Mouse (Mus musculus): ENCODE results near the gene Tmem97. TPM values are rescaled to one million over a fixed set of nuclear protein-coding genes. Genes with fewer than 3 reads are reported as not detected.
A peak's percentile ranks its signal among the peaks of the same experiment; 100 is the strongest.

Gene Tmem97
- polyA plus RNA-seq, 1 experiment from 2014 or later: 51.7 TPM

DNA sequence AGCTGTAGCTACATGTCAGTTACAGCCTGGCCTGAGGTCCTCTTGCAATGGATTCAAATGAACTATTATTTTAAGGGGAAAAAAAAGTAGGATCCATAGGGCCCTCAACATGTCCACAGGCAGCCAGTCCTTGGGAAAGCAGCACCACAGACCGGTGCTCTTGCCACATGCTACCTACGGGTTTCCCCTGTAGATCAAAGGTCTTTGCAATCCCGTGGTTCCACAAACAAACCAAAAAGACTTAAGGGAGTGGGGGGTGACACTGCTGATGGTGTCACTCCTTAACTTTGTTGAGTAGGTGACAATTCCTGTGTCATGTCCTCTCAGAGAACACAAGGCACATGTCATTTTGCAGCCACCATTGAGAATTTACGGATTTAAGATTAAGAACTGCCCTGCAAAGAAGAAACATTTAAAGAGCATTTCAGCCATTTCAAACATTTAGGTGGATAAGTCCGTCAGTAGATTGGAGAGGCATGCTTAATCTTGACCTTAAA, 1.0 kb downstream of the Tmem97 start:
- ATAC-seq (ENCODE audit: insufficient number of reproducible peaks, insufficient read depth, low FRiP score, low read depth): no peak
- no peak overlapping the region for H3K27ac ChIP-seq (replicated peaks in 1 of 2; ENCODE audit: control insufficient read depth in 1 of 2, insufficient read depth in 1 of 2, low read depth in 2 of 2, low read length in 2 of 2)
- peaks cover 5% of the 10 kb centered on the region; the same call in 1 of the 2 replicates for H3K9me3 ChIP-seq (ENCODE audit: control insufficient read depth, low read length)
- H3K9ac ChIP-seq (ENCODE audit: low read length): peak overlapping the region; percentile 80
- peak overlapping the region; percentile 88 for H3K4me2 ChIP-seq (ENCODE audit: low read length)
- H3K4me3 ChIP-seq (ENCODE audit: control insufficient read depth in 1 of 2, insufficient read depth in 1 of 2, low read depth in 1 of 2, low read length in 2 of 2): peak overlapping the region; percentile 67 to 93
- H3K27me3 ChIP-seq (ENCODE audit: control insufficient read depth, insufficient read depth, low read length): no peaks in the 10 kb centered on the region
- H3K4me1 ChIP-seq (ENCODE audit: control insufficient read depth in 2 of 2, insufficient read depth in 2 of 2, low read length in 2 of 2): peaks cover 4 to 15% of the 10 kb centered on the region in 2 experiments
- peaks cover 12% of the 10 kb centered on the region for H3K36me3 ChIP-seq (ENCODE audit: control insufficient read depth, insufficient read depth, low read length)
- WGBS: 5% methylated on average over 5 of the region's 5 CpGs

DNA sequence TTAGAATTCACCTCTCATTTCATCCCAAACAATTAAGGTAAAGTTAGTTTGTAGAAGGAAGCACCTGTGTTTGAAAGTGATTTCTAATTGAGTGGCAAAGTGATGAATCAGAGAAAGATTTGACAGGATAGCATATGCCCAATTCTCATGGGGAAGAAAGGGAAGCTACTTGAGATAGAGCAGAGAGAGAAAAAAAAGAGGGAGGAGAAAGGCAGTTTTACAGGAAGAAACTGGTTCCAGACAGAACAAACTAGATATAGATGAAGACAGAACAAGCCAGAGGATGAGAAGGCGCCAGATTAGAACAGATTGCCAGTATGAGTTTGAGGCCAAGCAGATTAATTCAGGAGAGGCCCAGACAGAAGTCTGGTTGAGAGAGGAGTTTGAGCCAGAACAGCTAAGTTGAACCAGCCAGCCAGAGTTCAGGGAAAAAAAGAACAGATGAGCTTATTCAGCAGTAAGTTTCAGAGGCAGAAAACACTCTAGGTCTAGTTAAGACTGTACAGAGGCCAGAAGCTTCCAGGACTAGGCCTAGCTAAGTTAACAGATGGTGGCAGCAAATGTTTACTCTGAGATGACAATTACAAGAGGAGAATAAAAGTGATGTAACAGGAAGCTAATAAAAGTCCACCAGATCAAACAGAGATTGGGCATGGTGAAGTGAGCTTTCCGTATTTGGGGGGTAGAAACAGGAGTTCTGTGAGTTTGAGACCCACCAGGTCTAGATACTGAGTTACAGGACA, 2.7 kb downstream of the Tmem97 start:
- Histone ChIP-seq H3K4me1 (ENCODE audit: control insufficient read depth in 2 of 2, insufficient read depth in 2 of 2, low read length in 2 of 2) (peaks cover 4 to 15% of the 10 kb centered on the region in 2 experiments), H3K36me3 (ENCODE audit: control insufficient read depth, insufficient read depth, low read length) (peaks cover 28% of the 10 kb centered on the region), H3K27me3 (ENCODE audit: control insufficient read depth, insufficient read depth, low read length) (no peaks in the 10 kb centered on the region), H3K27ac (replicated peaks in 1 of 2; ENCODE audit: control insufficient read depth in 1 of 2, insufficient read depth in 1 of 2, low read depth in 2 of 2, low read length in 2 of 2) (no peak overlapping the region), H3K9ac (ENCODE audit: low read length) (no peak overlapping the region), H3K4me3 (ENCODE audit: control insufficient read depth in 1 of 2, insufficient read depth in 1 of 2, low read depth in 1 of 2, low read length in 2 of 2) (no peak overlapping the region), H3K4me2 (ENCODE audit: low read length) (no peak overlapping the region), H3K9me3 (ENCODE audit: control insufficient read depth, low read length) (no peaks in the 10 kb centered on the region)
- ATAC-seq (ENCODE audit: insufficient number of reproducible peaks, insufficient read depth, low FRiP score, low read depth): no peak
- WGBS: 82% methylated on average over 2 of the region's 2 CpGs

DNA sequence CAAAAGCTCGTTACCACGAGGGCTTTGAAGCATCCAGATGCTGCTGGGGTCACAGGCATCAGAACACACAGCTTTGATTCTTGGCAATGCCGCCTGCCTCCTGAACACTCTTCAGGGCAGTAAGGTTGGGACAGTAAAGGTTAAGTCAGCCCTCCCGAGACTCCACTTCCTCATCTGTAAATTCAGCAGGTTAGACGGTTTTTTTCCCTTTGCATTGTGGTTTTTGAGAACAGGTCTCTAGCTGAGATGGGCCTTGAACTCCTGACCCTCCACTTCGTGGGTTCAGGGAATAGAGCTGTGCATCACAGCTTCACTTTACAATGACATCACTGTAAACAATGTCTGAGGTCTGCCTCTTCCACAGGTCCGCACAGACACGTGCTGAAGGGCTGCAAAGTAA, 5.4 kb downstream of the Tmem97 start:
- Histone ChIP-seq H3K36me3 (ENCODE audit: control insufficient read depth, insufficient read depth, low read length) (peaks cover 52% of the 10 kb centered on the region), H3K9ac (ENCODE audit: low read length) (no peak overlapping the region), H3K4me1 (ENCODE audit: control insufficient read depth in 2 of 2, insufficient read depth in 2 of 2, low read length in 2 of 2) (peaks cover 2 to 11% of the 10 kb centered on the region in 2 experiments), H3K4me2 (ENCODE audit: low read length) (no peak overlapping the region), H3K27me3 (ENCODE audit: control insufficient read depth, insufficient read depth, low read length) (no peaks in the 10 kb centered on the region), H3K9me3 (ENCODE audit: control insufficient read depth, low read length) (no peaks in the 10 kb centered on the region), H3K4me3 (ENCODE audit: control insufficient read depth in 1 of 2, insufficient read depth in 1 of 2, low read depth in 1 of 2, low read length in 2 of 2) (no peak overlapping the region), H3K27ac (replicated peaks in 1 of 2; ENCODE audit: control insufficient read depth in 1 of 2, insufficient read depth in 1 of 2, low read depth in 2 of 2, low read length in 2 of 2) (no peak overlapping the region)
- no peak for ATAC-seq (ENCODE audit: insufficient number of reproducible peaks, insufficient read depth, low FRiP score, low read depth)
- 61% methylated on average over 8 of the region's 8 CpGs for WGBS

DNA sequence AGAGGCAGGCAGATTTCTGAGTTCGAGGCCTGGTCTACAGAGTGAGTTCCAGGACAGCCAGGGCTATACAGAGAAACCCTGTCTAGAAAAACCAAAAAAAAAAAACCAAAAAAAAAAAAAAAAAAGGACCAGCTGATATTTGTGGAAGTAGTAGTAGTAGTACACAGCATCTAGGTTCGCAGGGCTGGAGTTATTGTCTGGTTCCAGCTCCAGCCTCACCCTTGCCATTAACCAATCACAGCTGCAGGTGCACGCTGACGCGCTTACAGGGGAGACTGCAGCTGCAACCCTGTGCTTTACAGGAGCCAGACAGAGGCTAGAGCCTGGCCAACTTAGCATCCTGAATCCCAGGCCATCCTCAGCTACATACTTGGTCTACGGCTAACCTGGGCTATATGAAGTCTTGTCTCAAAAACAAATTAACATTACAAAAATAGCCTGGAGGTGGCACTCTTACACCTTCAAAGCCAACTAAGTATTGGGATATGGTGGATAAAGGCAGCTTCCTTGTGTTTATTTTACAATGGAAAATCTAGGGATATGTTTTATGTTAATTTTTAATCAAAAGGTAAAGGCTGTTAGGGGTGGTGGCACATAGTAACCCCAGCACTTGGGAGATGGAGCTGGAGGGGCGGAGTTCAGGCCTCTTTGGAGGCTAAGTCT, 6.0 kb downstream of the Tmem97 start:
- Histone ChIP-seq H3K4me2 (ENCODE audit: low read length) (no peak overlapping the region), H3K27me3 (ENCODE audit: control insufficient read depth, insufficient read depth, low read length) (no peaks in the 10 kb centered on the region), H3K9me3 (ENCODE audit: control insufficient read depth, low read length) (no peaks in the 10 kb centered on the region), H3K9ac (ENCODE audit: low read length) (no peak overlapping the region), H3K36me3 (ENCODE audit: control insufficient read depth, insufficient read depth, low read length) (peaks cover 58% of the 10 kb centered on the region), H3K4me1 (ENCODE audit: control insufficient read depth in 2 of 2, insufficient read depth in 2 of 2, low read length in 2 of 2) (peaks cover 2 to 10% of the 10 kb centered on the region in 2 experiments), H3K27ac (replicated peaks in 1 of 2; ENCODE audit: control insufficient read depth in 1 of 2, insufficient read depth in 1 of 2, low read depth in 2 of 2, low read length in 2 of 2) (no peak overlapping the region), H3K4me3 (ENCODE audit: control insufficient read depth in 1 of 2, insufficient read depth in 1 of 2, low read depth in 1 of 2, low read length in 2 of 2) (no peak overlapping the region)
- ATAC-seq (ENCODE audit: insufficient number of reproducible peaks, insufficient read depth, low FRiP score, low read depth): no peak
- 93% methylated on average over 7 of the region's 7 CpGs for WGBS

DNA sequence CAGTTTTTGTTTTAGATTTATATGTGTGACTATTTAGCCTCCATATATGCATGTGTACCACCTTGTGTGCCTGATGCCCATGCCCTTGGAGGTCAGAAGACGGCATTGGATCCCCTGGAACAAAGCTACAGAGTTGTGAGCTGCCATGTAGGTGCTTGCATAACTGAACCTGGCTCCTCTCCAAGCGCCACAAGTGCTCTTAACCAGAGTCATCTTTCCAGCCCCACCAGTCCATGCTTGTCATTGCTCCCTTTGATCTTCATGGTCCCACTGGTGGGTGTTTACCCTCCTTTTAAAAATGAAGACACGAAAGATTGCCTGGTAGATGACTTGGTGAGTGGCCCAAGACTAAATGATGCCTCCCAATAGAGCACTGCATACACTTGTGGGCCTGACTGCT, 10.2 kb downstream of the Tmem97 start:
- H3K36me3 ChIP-seq (ENCODE audit: control insufficient read depth, insufficient read depth, low read length): peaks cover 67% of the 10 kb centered on the region

DNA sequence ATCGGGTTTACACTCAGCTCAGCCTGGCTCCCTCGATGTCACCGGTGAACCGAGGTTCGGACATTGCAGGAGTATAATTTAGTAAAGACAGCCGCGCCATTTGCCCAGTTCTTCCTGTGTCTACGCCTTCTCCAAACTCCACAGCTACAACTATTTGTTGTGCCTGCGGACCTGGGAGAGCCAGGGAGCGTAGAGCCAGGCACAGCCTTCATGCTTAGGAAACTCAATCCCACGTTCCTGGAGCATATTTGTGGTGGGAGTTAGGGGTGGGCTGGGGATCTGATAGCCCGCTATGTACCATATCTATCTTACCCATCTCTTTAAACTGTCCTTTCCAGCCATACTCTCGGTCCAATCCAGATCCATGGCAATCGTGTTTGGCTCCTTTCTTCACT, 13.9 kb downstream of the Tmem97 start:
- peaks cover 44% of the 10 kb centered on the region for H3K36me3 ChIP-seq (ENCODE audit: control insufficient read depth, insufficient read depth, low read length)
- H3K4me1 ChIP-seq (ENCODE audit: control insufficient read depth in 2 of 2, insufficient read depth in 2 of 2, low read length in 2 of 2): peaks cover 8 to 25% of the 10 kb centered on the region in 2 experiments
- peak overlapping the region; percentile 95 for H3K4me2 ChIP-seq (ENCODE audit: low read length)
- ATAC-seq (ENCODE audit: insufficient number of reproducible peaks, insufficient read depth, low FRiP score, low read depth): no peak
- peak overlapping the region; percentile 83 to 88 for H3K4me3 ChIP-seq (ENCODE audit: control insufficient read depth in 1 of 2, insufficient read depth in 1 of 2, low read depth in 1 of 2, low read length in 2 of 2)
- peak overlapping the region; percentile 94 for H3K9ac ChIP-seq (ENCODE audit: low read length)
- H3K27me3 ChIP-seq (ENCODE audit: control insufficient read depth, insufficient read depth, low read length): no peaks in the 10 kb centered on the region
- peak overlapping the region; percentile 54 to 89 for H3K27ac ChIP-seq (replicated peaks in 1 of 2; ENCODE audit: control insufficient read depth in 1 of 2, insufficient read depth in 1 of 2, low read depth in 2 of 2, low read length in 2 of 2)
- 2% methylated on average over 14 of the region's 14 CpGs for WGBS
- H3K9me3 ChIP-seq (ENCODE audit: control insufficient read depth, low read length): no peaks in the 10 kb centered on the region

More for the DNA sequence above, 10.2 kb downstream of the Tmem97 start:
- 85% methylated on average over 3 of the region's 3 CpGs for WGBS
- no peak overlapping the region for H3K27ac ChIP-seq (replicated peaks in 1 of 2; ENCODE audit: control insufficient read depth in 1 of 2, insufficient read depth in 1 of 2, low read depth in 2 of 2, low read length in 2 of 2)
- H3K27me3 ChIP-seq (ENCODE audit: control insufficient read depth, insufficient read depth, low read length): no peaks in the 10 kb centered on the region
- H3K4me3 ChIP-seq (ENCODE audit: control insufficient read depth in 1 of 2, insufficient read depth in 1 of 2, low read depth in 1 of 2, low read length in 2 of 2): no peak overlapping the region
- no peak for ATAC-seq (ENCODE audit: insufficient number of reproducible peaks, insufficient read depth, low FRiP score, low read depth)
- H3K4me1 ChIP-seq (ENCODE audit: control insufficient read depth in 2 of 2, insufficient read depth in 2 of 2, low read length in 2 of 2): peaks cover 6 to 12% of the 10 kb centered on the region in 2 experiments
- H3K9ac ChIP-seq (ENCODE audit: low read length): no peak overlapping the region
- H3K9me3 ChIP-seq (ENCODE audit: control insufficient read depth, low read length): no peaks in the 10 kb centered on the region
- no peak overlapping the region for H3K4me2 ChIP-seq (ENCODE audit: low read length)

DNA sequence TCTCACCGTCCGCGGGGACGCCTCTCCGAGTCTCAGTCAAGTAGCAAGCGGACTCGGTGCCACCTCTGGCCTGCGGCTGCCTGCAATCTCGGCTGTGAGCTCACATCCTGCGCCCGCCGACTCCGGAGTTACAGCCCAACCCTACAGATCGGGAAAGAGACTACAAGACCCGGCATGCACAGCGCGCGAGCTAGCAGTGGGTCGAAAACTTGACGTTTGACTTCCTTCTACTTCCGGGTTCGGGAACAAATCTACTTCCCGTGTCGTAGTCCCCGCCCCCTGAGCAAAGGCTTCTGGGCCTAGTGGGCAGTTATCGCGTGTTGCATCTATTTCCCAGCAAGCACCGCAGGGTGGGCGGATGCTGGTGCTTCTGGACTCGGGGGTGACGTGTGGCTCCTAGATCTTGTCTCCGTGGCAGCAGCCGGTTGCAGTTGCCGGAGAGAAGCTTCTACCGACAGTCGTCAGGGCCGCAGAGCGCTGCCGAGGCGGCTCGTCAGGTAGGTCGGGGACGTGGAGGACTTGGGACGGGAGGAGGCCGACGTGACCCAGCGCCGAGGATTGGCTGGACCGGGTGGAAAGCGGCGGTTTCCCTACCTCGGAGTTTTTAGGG, 14.4 kb downstream of the Tmem97 start, which contains the start of the genes Tnfaip1 and Ift20:
Gene Tnfaip1 (minus strand): TSS at position 253 of the 610 bp plus-strand sequence.
Gene Ift20 (plus strand): TSS at position 282 of the 610 bp plus-strand sequence.
- Histone ChIP-seq H3K4me1 (ENCODE audit: control insufficient read depth in 2 of 2, insufficient read depth in 2 of 2, low read length in 2 of 2) (peaks cover 9 to 25% of the 10 kb centered on the region in 2 experiments), H3K4me3 (ENCODE audit: control insufficient read depth in 1 of 2, insufficient read depth in 1 of 2, low read depth in 1 of 2, low read length in 2 of 2) (peak within 1 kb of the TSS; percentile 83 to 88), H3K27ac (replicated peaks in 1 of 2; ENCODE audit: control insufficient read depth in 1 of 2, insufficient read depth in 1 of 2, low read depth in 2 of 2, low read length in 2 of 2) (peak within 1 kb of the TSS; percentile 89 to 97), H3K9me3 (ENCODE audit: control insufficient read depth, low read length) (no peaks in the 10 kb centered on the region), H3K27me3 (ENCODE audit: control insufficient read depth, insufficient read depth, low read length) (no peaks in the 10 kb centered on the region), H3K9ac (ENCODE audit: low read length) (peak within 1 kb of the TSS; percentile 94), H3K36me3 (ENCODE audit: control insufficient read depth, insufficient read depth, low read length) (peaks cover 40% of the 10 kb centered on the region), H3K4me2 (ENCODE audit: low read length) (peak within 1 kb of the TSS; percentile 95)
- peak; percentile 95 for ATAC-seq (ENCODE audit: insufficient number of reproducible peaks, insufficient read depth, low FRiP score, low read depth)
- under 1% methylated on average over 52 of the region's 52 CpGs for WGBS

All from heart, embryonic 14.5 days (tissue).